In genomic region chr14:60340001-60340400, GRCm38 (mm10) we compare ENCODE assay signal across 1 mouse cellular context. TPM values are rescaled to one million over a fixed set of nuclear protein-coding genes. Genes with fewer than 3 reads are reported as not detected.
"Had no signal": no experiment of that assay in that cellular context is flagged by ENCODE, and none has a peak within 500 bp of the region (broad histone marks: within the 10 kb centered on the region; RNA-seq: fewer than 3 reads in every experiment).

No protein-coding gene starts in this region.

RNA-seq across cellular contexts. Expression of gene Amer2, which starts 33.1 kb away (rescaled TPM):
- polyA plus RNA-seq: myocyte had no signal
